Mouse (Mus musculus) liver, embryonic 15.5 days (tissue): ENCODE results near the gene Rassf4. TPM values are rescaled to one million over a fixed set of nuclear protein-coding genes. Genes with fewer than 3 reads are reported as not detected.

ENCODE experiments used
- ATAC-seq: fragments of 200-750 bp; cut with Nextera tagmentation; 2 replicates; pipeline ENCODE4 v1.8.0; 2017; ENCODE audit warnings: moderate number of reproducible peaks, mild to moderate bottlenecking, moderate library complexity; ENCODE audit not compliant: insufficient read depth
- H3K27ac ChIP-seq: fragments of 300-500 bp; sonication (generic); replicated peaks from 2 replicates; pipeline ENCODE4 v1.5.1; 2015; ENCODE audit warnings: mild to moderate bottlenecking, inconsistent platforms
- H3K27me3 ChIP-seq: fragments of 300-500 bp; sonication (generic); 2 replicates; pipeline ENCODE4 v1.6.1; 2015; ENCODE audit warnings: mild to moderate bottlenecking, inconsistent platforms
- H3K36me3 ChIP-seq: fragments of 300-500 bp; sonication (generic); replicated peaks from 2 replicates; pipeline ENCODE4 v1.6.1; 2015; ENCODE audit warnings: moderate library complexity, mild to moderate bottlenecking, inconsistent platforms
- H3K4me1 ChIP-seq: fragments of 300-500 bp; sonication (generic); replicated peaks from 2 replicates; pipeline ENCODE4 v1.6.1; 2015; ENCODE audit warnings: inconsistent platforms
- H3K4me2 ChIP-seq: fragments of 300-500 bp; sonication (generic); 2 replicates; pipeline ENCODE4 v1.6.1; 2015; ENCODE audit warnings: moderate library complexity, mild to moderate bottlenecking, inconsistent platforms
- H3K4me3 ChIP-seq: fragments of 300-500 bp; sonication (generic); replicated peaks from 2 replicates; pipeline ENCODE4 v1.5.1; 2015; ENCODE audit warnings: mild to moderate bottlenecking, inconsistent platforms
- H3K9ac ChIP-seq: fragments of 300-500 bp; sonication (generic); 2 replicates; pipeline ENCODE4 v1.6.1; 2015; ENCODE audit warnings: moderate library complexity, mild to moderate bottlenecking, inconsistent platforms
- H3K9me3 ChIP-seq: fragments of 300-500 bp; sonication (generic); replicated peaks from 2 replicates; pipeline ENCODE4 v1.6.1; 2016; ENCODE audit warnings: inconsistent platforms
- WGBS: fragments of 180-500 bp; shearing (Covaris S2); methylation state at CpG from one replicate; pipeline ENCODE4 v1.1.7; 2015; ENCODE audit warnings: mixed read lengths; ENCODE audit not compliant: insufficient replicate concordance; 5-methylcytosine and 5-hydroxymethylcytosine counted together
- polyA plus RNA-seq: library from polyadenylated mRNA; unstranded; fragments of >200 nt; fragmentation: Nextera tagmentation; extraction: Ambion mirVana; gene quantifications from 2 replicates; pipeline ENCODE4 v1.2.1, GENCODE M21; 2015

Gene Rassf4
- polyA plus RNA-seq, 1 experiment from 2014 or later, result 7.7 TPM

DNA sequence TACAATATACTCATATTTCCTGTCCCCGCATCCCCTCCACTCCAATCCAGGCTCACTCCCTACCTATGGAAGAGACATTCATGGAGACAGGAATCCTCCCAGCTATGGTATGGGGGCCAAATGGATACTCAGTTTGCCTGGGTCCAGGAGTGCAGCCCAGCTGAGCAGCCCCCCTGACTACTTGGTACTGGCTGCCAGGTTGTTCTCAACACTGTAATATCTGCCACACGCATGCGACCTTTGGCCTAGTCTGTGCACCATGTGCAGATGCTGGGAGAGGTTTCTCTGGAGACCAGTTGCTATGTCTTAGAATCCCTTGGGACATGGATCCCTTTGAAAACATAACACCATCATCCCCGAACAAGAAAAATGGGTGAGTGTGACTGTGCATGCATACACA, 2.0 kb downstream of the Rassf4 start:
- Histone ChIP-seq H3K4me3 (no peak overlapping the region), H3K4me2 (no peak overlapping the region), H3K27me3 (no peaks in the 10 kb centered on the region; the same call in 1 of the 2 replicates), H3K27ac (no peak overlapping the region), H3K9ac (no peak overlapping the region), H3K36me3 (no peaks in the 10 kb centered on the region), H3K9me3 (no peaks in the 10 kb centered on the region), H3K4me1 (peaks cover 26% of the 10 kb centered on the region)
- 71% methylated on average over 4 of the region's 4 CpGs for WGBS
- ATAC-seq, result no peak

DNA sequence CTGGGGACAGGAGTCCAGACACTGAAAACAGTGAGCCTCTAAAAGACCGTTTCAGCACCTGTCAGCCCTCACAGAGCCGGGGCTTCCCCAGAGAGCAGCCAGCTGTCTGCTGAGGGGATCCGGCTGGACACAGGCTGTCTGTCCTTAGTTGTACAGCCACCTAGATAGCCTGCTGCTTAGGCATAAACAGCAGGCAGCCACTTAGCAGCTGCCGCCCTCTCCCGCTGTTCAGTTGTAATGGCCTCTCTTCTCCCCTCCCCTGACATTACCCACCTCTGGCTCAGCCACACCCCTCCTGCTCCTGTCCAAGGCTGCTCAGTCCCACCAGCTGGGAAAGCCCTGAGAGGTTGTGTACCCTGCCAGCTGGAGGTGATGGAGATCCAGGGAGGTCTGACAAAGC, 2.7 kb downstream of the Rassf4 start:
- ATAC-seq, result no peak
- Histone ChIP-seq H3K4me2 (peak overlapping the region; percentile 7), H3K27ac (no peak overlapping the region), H3K9me3 (no peaks in the 10 kb centered on the region), H3K4me3 (no peak overlapping the region; the same call in 1 of the 2 replicates), H3K9ac (no peak overlapping the region), H3K27me3 (no peaks in the 10 kb centered on the region; the same call in 1 of the 2 replicates), H3K36me3 (no peaks in the 10 kb centered on the region), H3K4me1 (peaks cover 22% of the 10 kb centered on the region)
- WGBS, result 52% methylated on average over 5 of the region's 5 CpGs

DNA sequence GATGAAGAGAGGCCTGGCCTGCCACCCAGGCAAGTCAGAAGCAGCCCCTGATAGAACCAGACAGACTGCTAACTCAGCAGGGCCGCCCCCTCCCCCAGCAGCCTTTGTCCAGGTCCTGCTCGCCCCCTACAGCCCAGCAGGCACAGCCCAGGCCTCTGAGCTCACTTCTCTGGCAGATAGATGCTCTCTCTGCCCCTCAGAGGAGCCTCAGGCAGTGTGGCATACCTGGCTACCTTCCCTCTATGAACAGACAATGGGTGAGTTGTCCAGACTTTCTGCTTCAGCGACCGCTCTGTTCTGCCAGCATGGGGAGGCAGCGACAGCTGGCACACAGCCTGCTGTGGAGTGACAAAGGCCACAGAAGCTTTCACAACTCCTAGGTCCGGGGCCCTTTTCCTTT, 3.6 kb downstream of the Rassf4 start:
- H3K27me3 ChIP-seq, result no peaks in the 10 kb centered on the region; the same call in 1 of the 2 replicates
- H3K4me1 ChIP-seq, result peaks cover 22% of the 10 kb centered on the region
- H3K9me3 ChIP-seq, result no peaks in the 10 kb centered on the region
- H3K9ac ChIP-seq, result no peak overlapping the region
- no peaks in the 10 kb centered on the region for H3K36me3 ChIP-seq
- H3K4me2 ChIP-seq, result no peak overlapping the region
- no peak overlapping the region for H3K4me3 ChIP-seq
- WGBS, result 55% methylated on average over 6 of the region's 6 CpGs
- no peak overlapping the region for H3K27ac ChIP-seq
- ATAC-seq, result no peak

DNA sequence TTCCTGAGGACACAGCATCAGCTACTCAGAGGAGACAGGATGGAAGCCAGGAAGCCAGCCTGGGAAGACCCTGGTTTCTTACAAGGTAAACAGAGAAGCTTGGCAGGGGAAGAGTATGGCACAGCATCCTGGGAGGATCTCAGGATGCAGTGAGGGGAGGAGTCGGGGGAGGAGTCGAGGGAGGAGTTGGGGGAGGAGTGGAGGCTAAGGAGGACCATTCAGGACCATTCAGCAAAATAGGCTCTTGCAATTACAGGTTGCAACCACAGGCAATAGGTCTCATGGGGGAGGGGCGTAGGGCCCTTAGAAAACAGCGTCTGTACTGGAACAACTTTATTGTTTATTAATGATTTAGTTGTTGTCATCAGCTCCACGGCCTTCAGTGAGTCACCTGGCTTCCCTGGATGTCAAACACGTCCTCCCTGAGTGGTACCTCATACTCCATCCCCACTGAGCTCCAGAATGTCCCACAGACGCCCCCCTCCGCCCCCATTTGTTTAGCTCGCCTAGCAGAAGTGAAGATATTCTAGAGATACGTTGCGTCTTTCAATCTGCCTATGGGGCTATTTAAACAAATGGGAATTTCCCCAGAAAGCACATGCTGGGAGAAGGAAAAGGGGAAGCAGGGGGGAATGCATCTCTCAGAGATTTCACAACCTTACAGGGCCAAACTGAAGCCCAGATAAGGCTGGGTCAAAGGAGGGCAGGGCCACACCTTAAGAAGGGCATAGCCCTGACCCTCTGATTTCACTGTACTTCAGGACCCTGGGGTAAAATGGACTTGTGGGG, 4.9 kb downstream of the Rassf4 start:
- no peak overlapping the region for H3K4me3 ChIP-seq
- H3K27me3 ChIP-seq, result no peaks in the 10 kb centered on the region; the same call in 1 of the 2 replicates
- peaks cover 15% of the 10 kb centered on the region for H3K4me1 ChIP-seq
- WGBS, result 24% methylated on average over 11 of the region's 11 CpGs
- H3K9ac ChIP-seq, result no peak overlapping the region
- no peaks in the 10 kb centered on the region for H3K9me3 ChIP-seq
- ATAC-seq, result no peak
- H3K4me2 ChIP-seq, result no peak overlapping the region
- H3K36me3 ChIP-seq, result no peaks in the 10 kb centered on the region
- no peak overlapping the region for H3K27ac ChIP-seq

DNA sequence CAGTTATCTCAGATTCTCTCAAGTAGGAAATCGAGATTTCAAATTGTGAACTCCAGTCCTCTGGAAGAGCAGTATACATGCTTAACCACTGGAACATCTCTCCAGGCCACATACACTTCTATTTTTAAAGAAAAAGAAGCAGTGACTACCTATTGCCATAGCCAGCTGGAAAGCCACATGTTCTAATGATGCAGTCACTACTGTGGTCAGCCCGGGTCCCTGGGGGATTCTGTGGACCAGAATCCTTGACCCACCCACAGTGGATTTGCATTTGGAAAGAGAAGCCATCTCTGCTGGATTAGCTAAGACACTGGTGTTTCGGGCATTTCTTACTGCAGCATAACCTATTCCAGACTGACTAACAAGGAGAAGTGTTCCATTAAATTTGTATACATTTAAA, 6.4 kb downstream of the Rassf4 start:
- WGBS, result 53% methylated on average over 3 of the region's 3 CpGs
- H3K27me3 ChIP-seq, result no peaks in the 10 kb centered on the region; the same call in 1 of the 2 replicates
- H3K4me2 ChIP-seq, result no peak overlapping the region
- H3K4me1 ChIP-seq, result peaks cover 8% of the 10 kb centered on the region; the same call in 1 of the 2 replicates
- no peak overlapping the region for H3K4me3 ChIP-seq
- ATAC-seq, result no peak
- H3K36me3 ChIP-seq, result no peaks in the 10 kb centered on the region
- no peaks in the 10 kb centered on the region for H3K9me3 ChIP-seq
- no peak overlapping the region for H3K27ac ChIP-seq
- H3K9ac ChIP-seq, result no peak overlapping the region

DNA sequence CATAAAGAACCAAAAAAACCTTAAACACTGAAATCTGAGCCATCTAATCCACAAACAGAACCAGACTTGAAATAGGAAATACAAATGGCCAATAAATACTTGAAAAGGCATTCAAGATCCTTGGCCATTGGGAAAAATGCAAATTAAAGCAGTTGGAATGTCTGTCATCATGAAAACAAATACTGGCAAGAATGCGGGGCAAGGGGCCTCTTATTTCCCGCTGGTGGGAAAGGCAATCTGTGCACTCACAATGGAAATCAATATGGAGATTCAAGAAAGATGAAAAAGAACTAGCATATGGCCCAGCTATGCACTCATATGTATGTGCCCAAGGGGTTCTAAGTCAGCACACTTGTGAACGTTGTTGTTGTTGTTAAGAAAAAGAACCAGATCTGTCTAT, 6.9 kb downstream of the Rassf4 start:
- no peaks in the 10 kb centered on the region for H3K9me3 ChIP-seq
- H3K4me2 ChIP-seq, result no peak overlapping the region
- peaks cover 8% of the 10 kb centered on the region; the same call in 1 of the 2 replicates for H3K4me1 ChIP-seq
- no peaks in the 10 kb centered on the region for H3K27me3 ChIP-seq
- H3K9ac ChIP-seq, result no peak overlapping the region
- 55% methylated on average over 3 of the region's 3 CpGs for WGBS
- ATAC-seq, result no peak
- no peak overlapping the region for H3K27ac ChIP-seq
- no peaks in the 10 kb centered on the region for H3K36me3 ChIP-seq
- H3K4me3 ChIP-seq, result no peak overlapping the region

DNA sequence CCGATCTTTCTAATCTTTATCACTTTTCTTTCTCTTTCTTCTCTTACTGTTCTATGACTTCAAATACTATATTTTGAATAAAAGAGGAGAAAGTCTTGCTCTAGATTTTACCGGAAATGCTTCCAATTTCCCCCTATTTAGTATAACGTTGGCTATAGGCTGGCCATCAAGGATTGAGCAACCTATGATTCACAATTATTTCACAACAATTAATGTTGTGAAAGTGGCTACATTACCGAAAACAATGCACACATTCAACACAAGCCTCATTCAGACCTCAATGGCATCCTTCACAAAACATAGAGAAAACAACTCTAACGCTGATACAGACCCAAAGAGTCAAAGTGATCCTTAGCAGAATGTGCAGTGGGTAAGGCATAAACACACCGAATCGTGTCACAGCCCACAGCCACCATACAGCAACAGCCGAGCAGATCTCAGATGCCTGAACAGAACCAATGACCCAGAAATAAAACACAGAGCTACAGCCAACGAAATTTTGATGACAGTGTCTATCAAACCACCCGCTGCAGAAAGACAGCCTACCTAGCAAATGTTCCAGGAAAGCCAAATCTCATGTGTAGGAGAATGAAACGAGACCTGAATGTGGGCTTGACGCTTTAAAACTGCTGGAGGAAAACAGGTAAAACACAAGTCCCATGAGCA, 7.5 kb downstream of the Rassf4 start:
- peaks cover 8% of the 10 kb centered on the region; the same call in 1 of the 2 replicates for H3K4me1 ChIP-seq
- no peak overlapping the region for H3K4me3 ChIP-seq
- H3K9ac ChIP-seq, result no peak overlapping the region
- no peaks in the 10 kb centered on the region for H3K9me3 ChIP-seq
- no peak overlapping the region for H3K27ac ChIP-seq
- H3K36me3 ChIP-seq, result no peaks in the 10 kb centered on the region
- no peak overlapping the region for H3K4me2 ChIP-seq
- WGBS, result 62% methylated on average over 12 of the region's 12 CpGs
- no peak for ATAC-seq
- H3K27me3 ChIP-seq, result no peaks in the 10 kb centered on the region

DNA sequence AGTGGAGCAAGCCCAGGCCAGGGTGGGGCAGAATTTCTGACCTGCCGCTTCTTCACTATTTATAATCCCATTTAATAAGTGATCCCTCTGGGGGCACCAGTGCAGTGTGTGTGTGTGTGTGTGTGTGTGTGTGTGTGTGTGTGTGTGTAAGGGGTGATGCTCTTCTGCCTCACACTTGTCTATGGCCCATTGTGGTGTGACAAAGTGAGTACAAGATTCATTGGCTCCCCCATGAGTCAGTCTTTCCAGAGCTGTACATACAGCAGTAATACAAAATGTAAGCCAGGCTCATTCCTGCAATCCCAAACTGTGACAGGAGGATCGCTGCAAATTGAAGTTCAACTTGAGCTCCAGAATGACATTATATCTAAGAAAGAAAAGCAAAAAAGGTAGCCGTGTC, 8.9 kb downstream of the Rassf4 start:
- no peak overlapping the region for H3K27ac ChIP-seq
- H3K27me3 ChIP-seq, result no peaks in the 10 kb centered on the region
- WGBS, result 58% methylated on average over 3 of the region's 3 CpGs
- ATAC-seq, result no peak
- no peak overlapping the region for H3K4me3 ChIP-seq
- H3K4me2 ChIP-seq, result no peak overlapping the region
- H3K4me1 ChIP-seq, result peaks cover 8% of the 10 kb centered on the region; the same call in 1 of the 2 replicates
- no peaks in the 10 kb centered on the region for H3K9me3 ChIP-seq
- H3K9ac ChIP-seq, result no peak overlapping the region
- no peaks in the 10 kb centered on the region for H3K36me3 ChIP-seq

DNA sequence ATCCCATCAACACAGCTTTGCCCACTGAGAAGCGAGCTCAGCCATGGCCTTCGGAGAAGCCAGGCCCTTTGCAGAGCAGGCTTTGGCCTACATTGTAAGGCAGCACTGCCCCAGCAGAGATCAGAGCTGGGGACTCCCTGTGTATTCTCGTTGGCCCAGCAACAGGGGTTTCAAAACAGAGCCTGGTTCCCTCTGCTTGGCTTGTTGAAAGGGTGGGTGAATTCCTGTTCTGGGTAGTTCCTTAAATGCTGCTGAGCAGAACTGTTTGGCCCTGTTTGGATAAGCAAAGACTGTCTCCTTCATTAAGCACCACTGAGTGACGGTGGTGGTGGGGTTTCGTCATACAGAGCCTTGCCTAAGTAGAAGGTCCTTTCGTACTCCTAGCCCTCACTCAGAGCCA, 9.7 kb downstream of the Rassf4 start:
- Histone ChIP-seq H3K27me3 (no peaks in the 10 kb centered on the region), H3K4me3 (no peak overlapping the region), H3K36me3 (no peaks in the 10 kb centered on the region), H3K4me1 (0 out of 2 replicates have a peak, but pooled peaks cover 5% of the 10 kb centered on the region), H3K9ac (no peak overlapping the region), H3K27ac (no peak overlapping the region), H3K9me3 (no peaks in the 10 kb centered on the region), H3K4me2 (no peak overlapping the region)
- WGBS, result 47% methylated on average over 6 of the region's 6 CpGs
- no peak for ATAC-seq

DNA sequence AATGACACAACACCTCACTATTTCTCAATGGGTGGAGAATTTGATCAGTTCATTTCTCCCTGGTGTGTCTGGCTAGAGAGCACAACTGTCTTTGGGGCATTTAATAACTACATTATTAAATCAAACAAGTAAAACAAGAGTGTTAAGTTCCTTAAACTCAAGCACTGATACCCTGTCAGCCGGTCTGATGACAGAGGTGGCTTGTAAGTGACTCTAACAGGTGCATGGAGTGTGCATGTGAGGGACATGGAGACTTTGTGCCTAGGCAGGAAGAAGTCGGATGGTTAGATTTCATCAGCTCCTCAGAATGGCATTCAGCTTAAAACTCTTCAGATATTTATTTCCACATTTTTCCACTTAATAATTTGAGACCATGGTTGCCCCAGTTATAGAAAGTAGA, 10.4 kb downstream of the Rassf4 start:
- H3K4me2 ChIP-seq, result no peak overlapping the region
- no peak overlapping the region for H3K27ac ChIP-seq
- no peak for ATAC-seq
- no peaks in the 10 kb centered on the region for H3K36me3 ChIP-seq
- H3K27me3 ChIP-seq, result no peaks in the 10 kb centered on the region
- H3K9me3 ChIP-seq, result no peaks in the 10 kb centered on the region
- no peak overlapping the region for H3K9ac ChIP-seq
- WGBS, result 59% methylated on average over 2 of the region's 2 CpGs
- 0 out of 2 replicates have a peak, but pooled peaks cover 3% of the 10 kb centered on the region for H3K4me1 ChIP-seq
- H3K4me3 ChIP-seq, result no peak overlapping the region

DNA sequence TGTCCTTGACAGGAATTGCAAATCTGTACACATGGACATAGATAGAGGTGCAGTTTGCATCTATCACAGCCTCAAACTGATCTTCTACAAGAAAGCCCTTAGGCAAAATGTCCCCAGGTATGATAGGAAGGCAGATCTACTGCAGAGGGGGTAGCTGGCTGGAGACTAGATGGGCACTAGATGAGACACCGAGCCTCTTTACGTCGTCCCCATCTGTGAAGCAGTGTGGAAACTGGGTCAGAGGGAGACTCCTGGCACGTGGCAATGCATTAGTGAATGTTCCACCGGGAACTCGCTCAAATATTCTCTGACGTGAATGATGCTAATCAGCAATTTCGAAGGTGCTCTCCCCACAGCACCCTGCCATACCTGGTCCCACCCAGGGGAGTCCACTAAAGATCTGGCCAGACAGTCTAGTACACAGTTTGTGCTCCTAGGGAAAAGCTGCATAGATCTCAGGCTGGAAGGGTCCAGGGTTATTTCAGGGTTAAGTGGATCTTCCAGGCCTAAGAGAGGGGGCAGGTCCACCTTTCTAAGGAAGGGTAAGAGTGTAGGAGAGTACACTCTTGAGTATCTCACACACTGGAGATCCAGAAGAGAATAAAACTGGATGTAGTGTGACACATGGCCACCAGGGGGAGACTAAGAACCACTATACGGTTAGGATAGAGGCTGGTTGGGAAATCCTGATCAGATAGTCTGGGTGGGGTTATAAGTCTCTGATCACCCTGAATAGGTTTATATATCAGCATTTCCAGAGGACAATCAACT, 19.9 kb downstream of the Rassf4 start:
- 46% methylated on average over 9 of the region's 9 CpGs for WGBS
- peak; percentile 14; the same call in 1 of the 2 replicates for ATAC-seq
- H3K27ac ChIP-seq, result no peak overlapping the region

More for the DNA sequence above, 19.9 kb downstream of the Rassf4 start:
- no peaks in the 10 kb centered on the region for H3K36me3 ChIP-seq
- no peaks in the 10 kb centered on the region for H3K9me3 ChIP-seq
- no peak overlapping the region for H3K4me3 ChIP-seq
- no peaks in the 10 kb centered on the region for H3K27me3 ChIP-seq
- H3K4me2 ChIP-seq, result no peak overlapping the region
- no peak overlapping the region for H3K9ac ChIP-seq
- H3K4me1 ChIP-seq, result peaks cover 12% of the 10 kb centered on the region
